Mouse (Mus musculus): Measurements from ENCODE around the gene Ripply2.
"Not testable (repeated sequence)": the region's sequence is repeated elsewhere in the genome, so short reads cannot be mapped to it uniquely, and the experiment has no call there.

Gene Ripply2

DNA sequence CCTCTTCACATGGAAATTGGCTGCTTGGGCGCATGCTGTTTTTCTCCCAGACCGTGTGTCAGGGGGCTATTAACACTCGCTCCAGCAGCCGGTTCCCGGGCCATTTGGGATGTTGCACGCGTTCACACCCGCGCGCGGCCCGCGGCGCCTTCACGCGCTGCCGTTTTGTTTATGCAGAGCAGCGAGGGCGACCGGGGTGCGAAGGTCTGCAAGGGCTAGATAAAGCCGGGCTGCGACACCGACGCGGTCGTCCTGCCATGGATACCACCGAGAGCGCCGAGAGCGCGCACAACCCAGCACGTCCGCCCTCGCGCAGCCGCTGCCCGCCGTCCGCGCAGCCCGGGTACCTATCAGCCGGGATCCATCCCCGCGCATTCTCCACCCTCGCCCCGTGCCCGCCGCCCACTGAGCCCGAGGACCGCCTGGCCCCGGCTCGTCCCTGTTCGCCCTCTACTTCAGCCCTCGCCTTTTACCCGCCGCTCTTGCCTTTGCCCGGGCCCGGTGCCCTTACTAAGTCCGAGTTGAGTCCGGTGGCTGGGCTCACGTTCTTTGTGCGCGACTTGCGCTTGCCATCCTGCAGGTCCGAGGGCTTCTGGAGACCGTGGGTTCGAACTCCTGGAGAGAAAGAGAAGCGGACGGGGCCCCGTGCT, at the start of gene Ripply2:
TSS of gene Ripply2 (plus strand) at position 250 of the 650 bp plus-strand sequence.
- in situ Hi-C loops (cut with MboI, MseI) = loop anchor here (25.0 kb wide), 1 partner anchor 428 kb away; no protein-coding TSS in a partner anchor

DNA sequence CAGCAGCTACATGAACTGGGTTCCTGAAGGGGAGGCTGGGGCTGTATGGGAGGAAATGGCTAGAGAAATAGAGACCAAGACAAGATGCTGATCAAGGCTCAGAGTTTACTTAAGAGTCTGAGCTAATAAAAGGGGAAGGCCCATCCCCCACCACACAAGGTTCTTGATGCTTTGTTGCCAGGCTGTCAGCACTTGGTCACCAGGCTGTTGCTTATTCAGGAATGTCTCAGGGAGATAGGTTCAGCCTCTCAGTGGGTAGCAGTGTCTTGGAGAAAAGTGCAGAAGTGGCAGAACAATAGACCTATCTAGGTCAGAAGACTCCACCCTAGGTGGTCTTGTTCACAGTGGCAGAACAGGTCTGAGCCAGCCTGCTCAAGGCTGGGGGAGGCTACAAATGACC, 42.9 kb upstream of the Ripply2 start:
- in situ Hi-C loops (cut with MboI, MseI) = not testable (repeated sequence)

- in situ Hi-C loops (cut with MboI, MseI) = no loop called here
These were observed 41.8 kb upstream of the Ripply2 start for GRCm38 (mm10) chr9:86973562-86973961.

DNA sequence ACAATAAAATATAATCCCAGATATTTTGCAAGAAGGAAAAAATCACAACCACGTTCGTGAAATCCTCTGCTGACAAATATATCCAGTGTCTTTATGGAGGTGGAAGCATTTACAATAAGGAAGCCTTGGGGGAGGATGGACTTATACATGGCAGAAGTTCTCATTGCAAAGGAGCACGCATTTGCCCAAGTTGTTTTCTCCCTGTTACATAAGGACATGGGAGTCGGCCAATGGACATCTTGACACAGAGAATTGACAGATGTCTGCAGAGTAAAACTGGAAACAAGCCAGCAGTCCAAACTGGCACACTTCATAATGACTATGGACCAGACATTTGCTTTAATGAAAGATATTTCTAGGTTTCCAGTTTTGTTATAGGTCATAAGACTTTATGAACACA, 38.4 kb upstream of the Ripply2 start:
- in situ Hi-C loops (cut with MboI, MseI) = no loop called here

DNA sequence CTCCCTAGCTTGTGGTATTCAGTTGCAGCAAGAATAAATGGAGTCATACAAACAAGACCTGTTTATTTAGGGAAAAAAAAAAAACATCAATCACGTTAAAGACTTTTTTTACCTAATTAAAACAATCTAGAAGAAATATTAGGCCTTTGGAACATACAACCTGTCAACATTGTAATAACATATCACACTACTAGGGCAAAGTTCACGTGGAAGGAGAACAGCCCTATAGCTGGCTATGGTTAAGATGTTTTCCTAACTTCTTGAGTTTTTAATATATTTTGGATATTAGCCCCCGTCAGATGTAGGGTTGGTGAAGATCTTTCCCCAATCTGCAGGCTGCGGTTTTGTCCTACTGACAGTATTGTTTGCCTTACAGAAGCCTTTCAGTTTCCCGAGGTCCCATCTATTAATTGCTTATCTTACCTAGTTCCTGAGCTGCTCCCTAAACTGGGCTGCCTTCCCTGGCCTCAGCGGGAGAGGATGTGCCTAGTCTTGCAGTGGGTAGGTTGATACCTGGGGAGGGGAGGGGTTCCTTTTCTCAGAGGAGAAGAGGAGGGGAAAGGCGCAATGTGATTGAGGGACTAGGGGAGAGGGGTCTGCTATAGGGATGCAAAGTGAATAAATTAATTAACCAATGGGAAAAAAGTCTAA, 37.0 kb upstream of the Ripply2 start:
- in situ Hi-C loops (cut with MboI, MseI) = no loop called here

DNA sequence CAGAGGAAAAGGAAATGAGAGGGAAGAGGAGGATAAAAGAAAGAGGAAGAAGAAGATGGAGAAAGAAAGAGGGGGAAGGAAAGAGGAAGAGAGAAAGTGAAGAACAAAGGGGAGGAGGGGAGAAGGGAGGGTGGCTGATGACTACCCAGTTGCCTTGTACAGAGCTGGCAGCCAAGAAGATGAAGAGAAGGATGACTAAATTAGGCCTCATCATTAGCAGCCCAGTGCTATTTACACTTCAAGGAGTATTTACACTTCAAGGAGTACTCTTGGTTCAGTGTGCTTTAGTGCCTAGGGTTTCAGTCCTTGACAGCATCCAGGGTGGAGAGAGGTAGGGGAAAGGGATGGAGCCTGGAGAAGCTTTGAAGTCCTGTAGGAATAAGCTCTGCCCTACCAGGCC, 35.3 kb upstream of the Ripply2 start:
- in situ Hi-C loops (cut with MboI, MseI) = no loop called here

DNA sequence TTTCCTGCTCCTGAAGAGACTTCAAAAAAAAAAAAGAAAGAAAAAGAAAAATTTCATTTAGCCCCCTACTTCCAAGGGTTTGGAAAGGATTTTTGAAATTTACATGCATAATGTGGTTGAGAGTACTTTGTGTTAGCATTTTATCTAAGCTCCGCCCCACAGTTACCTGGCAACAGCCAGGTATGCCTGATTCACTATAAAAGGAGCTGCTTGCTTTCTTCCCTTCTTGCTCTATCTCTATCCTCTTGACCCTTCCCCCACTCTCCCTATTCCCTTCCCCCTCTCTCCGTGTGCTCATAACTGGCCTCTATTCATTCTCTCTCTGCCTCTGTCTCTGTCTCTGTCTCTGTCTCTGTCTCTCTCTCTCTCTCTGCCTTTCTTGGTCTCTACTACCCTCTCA, 34.4 kb upstream of the Ripply2 start:
- in situ Hi-C loops (cut with MboI, MseI) = no loop called here

GRCm38 (mm10) chr9:86981551-86981950, 33.8 kb upstream of the Ripply2 start:
- in situ Hi-C loops (cut with MboI, MseI) = no loop called here

DNA sequence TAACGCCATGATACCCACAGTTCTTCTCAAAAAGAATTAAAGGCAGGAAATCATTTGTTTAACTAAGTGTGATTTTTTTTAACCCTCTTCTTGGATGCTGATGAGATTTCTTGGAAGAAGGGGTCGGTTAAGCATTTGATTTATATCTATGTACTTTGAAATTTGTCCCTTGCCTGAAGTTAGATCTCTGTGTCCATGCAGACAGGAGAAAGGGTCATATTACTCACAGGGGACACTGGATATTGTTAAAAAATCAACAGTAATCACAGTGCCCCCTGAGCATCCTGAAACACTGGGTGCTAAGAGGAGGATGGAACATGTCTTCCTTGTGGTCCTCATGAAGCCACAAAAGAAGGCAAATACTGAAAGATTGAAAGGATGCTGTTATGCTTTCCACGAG, 30.8 kb upstream of the Ripply2 start:
- in situ Hi-C loops (cut with MboI, MseI) = no loop called here

DNA sequence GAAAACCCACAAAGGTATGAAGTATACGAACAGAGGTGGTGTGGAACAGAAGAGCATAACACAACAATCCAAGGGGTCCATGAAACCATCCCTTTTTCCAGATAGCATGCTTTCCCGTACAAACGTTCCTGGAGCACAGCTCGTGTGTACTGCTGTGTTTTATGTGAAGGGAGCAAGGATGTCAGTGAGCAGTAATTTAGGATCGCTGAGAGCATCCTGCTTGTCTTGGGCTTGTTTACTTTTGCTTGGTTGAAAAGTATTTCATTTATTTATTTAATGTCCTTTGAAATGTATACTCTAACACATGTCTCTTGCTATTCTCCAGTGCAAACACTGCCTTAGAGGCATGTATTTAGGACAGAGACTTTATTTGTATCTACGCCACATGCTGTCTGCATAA, 30.2 kb upstream of the Ripply2 start:
- in situ Hi-C loops (cut with MboI, MseI) = no loop called here

GRCm38 (mm10) chr9:86986703-86987296, 28.5 kb upstream of the Ripply2 start:
- in situ Hi-C loops (cut with MboI, MseI) = no loop called here

DNA sequence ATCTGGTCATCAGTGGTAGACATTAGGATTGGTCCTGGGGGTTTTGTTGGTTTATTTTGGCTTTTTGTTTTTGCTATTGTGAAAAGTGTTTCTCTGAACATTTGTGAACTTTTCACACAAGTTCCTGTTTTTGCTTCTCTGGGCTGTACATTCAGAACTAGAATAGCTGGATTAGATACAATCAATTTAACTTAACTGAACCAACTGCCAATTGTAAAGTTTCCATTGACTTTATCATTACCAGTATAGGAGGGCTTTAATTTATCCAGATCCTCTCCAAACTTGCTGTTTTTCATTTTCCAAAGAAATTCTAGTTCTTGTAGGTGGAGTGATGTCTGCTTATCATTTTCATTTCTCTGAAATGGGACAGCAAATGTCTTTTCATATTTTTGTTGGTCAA, 25.5 kb upstream of the Ripply2 start:
- in situ Hi-C loops (cut with MboI, MseI) = no loop called here

- in situ Hi-C loops (cut with MboI, MseI) = no loop called here
These were observed 23.6 kb upstream of the Ripply2 start for GRCm38 (mm10) chr9:86991758-86992157.

DNA sequence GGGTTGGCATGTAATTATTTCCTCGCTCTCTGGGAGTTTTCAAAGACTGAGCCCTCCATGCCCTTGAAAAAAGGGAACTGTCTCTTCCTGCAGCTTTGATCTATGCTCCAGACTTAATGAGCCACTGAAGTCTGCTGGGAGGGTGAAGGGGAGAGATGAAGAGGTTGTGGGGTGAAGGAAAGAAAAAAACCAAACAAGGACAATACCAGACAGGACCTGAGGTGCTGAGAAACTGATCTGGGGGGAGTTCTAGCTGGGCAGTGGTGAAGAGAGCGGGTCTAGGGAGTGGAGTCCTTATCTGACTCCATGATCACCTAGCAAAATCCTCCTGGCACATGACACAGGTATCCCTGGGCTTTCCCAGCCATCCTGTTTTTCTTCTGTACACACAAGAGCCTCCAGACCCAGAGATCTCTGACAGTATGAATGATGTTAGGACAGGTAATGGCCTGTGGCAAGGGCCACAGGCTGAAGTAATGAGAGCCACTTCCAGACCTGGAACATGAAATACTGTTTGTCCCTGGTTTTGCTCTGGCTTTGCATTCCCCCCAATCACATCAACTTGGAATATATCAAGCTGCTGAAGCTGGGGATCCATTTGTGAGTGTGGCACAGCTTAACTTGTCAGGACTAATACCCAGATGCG, 18.2 kb upstream of the Ripply2 start:
- in situ Hi-C loops (cut with MboI, MseI) = no loop called here

- in situ Hi-C loops (cut with MboI, MseI) = loop anchor here (25.0 kb wide), 1 partner anchor 413 kb away; no protein-coding TSS in a partner anchor
These were observed 15.3 kb upstream of the Ripply2 start for GRCm38 (mm10) chr9:86999956-87000582.

DNA sequence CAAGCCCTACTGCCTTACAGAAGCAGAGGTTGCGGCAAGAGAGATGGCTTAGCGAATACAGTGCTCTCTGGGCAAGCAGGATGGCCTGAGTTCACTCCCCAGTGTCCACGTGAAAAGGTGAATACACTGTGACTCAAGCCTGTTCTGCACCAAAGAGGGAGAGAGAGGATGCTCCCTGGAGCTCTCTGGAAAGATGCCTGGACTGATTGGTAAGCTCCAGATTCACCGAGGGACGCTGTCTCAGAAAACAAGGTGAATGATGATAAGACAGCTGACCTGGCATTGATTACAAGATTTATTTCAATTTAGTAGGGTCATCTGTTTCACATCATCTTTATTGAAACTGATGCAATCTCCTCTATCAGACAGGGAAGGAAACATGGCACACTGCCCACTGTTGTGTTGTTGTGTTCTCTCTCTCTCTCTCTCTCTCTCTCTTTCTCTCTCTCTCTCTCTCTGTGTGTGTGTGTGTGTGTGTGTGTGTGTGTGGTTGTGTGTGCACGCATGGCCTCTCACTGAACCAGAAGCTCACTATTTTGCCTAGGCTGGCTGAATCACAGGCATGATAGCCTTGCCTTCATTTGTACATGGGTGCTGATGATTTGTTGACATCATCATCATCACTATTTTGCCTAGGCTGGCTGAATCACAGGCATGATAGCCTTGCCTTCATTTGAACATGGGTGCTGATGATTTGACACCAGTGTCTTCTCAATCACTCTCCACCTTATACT, 10.5 kb upstream of the Ripply2 start:
- in situ Hi-C loops (cut with MboI, MseI) = loop anchor here (25.0 kb wide), 1 partner anchor 418 kb away; no protein-coding TSS in a partner anchor

DNA sequence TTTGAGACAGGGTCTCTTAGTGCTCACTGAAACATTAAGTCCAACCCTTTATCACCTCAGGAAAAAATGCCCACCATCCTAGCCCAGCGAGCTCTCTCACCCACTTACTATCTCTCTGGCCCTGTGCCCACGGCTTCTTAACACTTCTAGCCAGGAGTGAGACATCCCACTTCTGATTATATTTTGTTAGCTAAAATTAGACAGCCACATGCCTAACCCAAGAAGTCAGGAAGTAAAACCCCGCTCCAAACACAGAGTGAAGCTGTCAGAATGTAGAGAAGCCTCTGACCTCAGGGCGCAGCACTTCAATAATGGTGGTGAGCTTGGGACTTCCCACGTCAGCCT, 9.9 kb upstream of the Ripply2 start:
- in situ Hi-C loops (cut with MboI, MseI) = loop anchor here (25.0 kb wide), 1 partner anchor 418 kb away; no protein-coding TSS in a partner anchor

DNA sequence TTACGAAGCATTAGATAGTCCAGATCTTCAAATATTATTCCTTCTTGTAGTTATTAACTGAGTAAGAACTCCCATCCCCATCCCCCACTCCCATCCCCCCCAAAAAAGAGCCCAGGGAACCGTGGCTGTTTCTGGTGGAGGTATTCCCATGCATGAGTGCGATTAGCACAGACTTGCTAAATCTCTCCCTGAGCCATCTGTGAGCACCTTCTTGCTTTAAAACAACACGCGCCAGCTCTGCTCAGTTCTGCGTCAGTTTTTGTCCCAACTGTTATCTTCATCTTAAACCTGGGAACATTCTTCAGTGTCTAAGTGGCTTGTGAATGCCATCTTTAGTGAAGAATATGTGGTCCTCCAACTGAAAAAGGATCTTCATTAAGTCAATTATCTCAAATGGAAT, 6.8 kb upstream of the Ripply2 start:
- in situ Hi-C loops (cut with MboI, MseI) = loop anchor here (25.0 kb wide), 1 partner anchor 421 kb away; no protein-coding TSS in a partner anchor

DNA sequence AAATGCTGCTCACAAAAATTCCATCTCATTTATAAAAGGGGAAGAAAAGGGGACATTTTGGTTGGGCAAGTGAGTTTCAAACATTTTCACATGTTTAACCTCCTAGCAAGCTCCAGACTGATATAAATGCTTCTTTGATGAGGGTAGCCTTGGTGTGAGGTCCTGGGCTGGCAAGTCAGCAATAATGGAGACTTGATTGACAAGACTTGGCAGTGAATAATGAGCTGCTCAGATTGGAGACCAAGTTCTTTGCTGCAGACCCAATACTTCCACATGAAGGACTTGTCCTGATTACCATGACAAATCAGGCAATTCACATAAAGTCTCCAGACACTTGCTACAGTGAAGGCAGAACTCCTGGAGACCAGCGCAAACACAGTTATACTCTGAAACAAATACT, 6.4 kb upstream of the Ripply2 start:
- in situ Hi-C loops (cut with MboI, MseI) = loop anchor here (25.0 kb wide), 1 partner anchor 422 kb away; no protein-coding TSS in a partner anchor

DNA sequence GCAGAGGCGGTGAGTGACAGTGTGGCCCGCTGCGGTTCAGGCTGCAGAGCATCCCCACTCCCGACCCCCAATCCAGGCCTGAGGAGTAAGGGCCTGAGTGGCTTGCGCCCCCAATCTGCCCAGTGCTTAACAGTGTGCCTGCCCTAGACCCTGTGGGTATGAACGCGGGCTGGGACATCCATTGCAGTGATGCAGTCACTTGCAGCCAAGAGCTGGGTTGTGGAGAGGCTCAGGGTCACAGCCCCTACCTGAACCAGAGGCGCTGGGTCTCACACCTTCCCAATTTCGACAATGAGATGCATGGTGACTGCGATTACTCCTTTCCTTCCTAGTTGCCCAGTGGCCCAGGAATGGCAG, 579 bp downstream of the Ripply2 start:
- in situ Hi-C loops (cut with MboI, MseI) = loop anchor here (25.0 kb wide), 1 partner anchor 429 kb away; no protein-coding TSS in a partner anchor
